Mouse (Mus musculus) mature B cell (primary cell): ENCODE results near the gene Abca8b.
"Not testable (repeated sequence)": the region's sequence is repeated elsewhere in the genome, so short reads cannot be mapped to it uniquely, and the experiment has no call there.

ENCODE experiments used
- in situ Hi-C: fragments of 300-500 bp; cut with MboI; formaldehyde crosslinking; loops from 2 replicates; pipeline ENCODE4 v1.14.3; 2019

Abca8b gene

DNA sequence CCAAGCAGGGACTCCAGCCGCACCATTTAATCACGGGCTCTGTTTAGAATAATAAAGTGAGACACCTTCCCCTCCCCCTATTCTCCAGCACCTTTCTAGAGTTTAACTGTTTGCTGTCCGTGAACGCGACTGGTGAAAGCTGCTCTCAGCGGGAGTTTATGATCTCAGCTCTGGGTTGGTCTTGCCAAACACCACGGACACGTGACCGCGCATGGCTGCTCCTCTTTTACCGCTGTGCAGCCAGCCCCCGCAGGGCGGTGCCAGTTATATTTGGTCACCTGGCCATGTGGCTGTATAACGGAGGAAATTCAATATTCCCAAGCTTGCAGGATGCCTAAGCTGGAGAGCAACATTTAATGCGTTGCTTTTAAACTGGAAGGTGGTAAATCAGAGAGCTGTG lies at the start of gene Abca8b:
Gene Abca8b (minus strand): TSS at position 222 of the 400 bp plus-strand sequence.
- in situ Hi-C loops, result no loop called here

DNA sequence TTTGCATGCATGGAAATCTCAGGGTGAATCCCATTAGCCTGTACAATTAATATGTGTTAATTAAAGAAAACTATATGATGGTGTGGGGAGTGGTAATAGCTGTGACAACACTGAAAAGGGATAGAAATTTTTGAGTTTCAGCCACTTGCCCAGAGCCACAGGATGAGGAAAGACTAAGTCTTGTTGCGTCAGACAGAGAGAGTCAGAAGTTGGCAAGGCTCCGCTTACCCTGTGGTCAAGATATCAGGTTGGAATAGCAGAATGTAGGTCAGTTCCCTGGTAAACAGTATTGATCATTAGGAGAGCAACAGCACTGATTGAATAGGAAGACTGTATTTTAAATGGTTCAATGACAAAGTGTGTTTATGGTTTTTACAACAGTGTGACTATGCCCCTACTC lies 42.1 kb upstream of the Abca8b start:
- in situ Hi-C loops, result no loop called here

DNA sequence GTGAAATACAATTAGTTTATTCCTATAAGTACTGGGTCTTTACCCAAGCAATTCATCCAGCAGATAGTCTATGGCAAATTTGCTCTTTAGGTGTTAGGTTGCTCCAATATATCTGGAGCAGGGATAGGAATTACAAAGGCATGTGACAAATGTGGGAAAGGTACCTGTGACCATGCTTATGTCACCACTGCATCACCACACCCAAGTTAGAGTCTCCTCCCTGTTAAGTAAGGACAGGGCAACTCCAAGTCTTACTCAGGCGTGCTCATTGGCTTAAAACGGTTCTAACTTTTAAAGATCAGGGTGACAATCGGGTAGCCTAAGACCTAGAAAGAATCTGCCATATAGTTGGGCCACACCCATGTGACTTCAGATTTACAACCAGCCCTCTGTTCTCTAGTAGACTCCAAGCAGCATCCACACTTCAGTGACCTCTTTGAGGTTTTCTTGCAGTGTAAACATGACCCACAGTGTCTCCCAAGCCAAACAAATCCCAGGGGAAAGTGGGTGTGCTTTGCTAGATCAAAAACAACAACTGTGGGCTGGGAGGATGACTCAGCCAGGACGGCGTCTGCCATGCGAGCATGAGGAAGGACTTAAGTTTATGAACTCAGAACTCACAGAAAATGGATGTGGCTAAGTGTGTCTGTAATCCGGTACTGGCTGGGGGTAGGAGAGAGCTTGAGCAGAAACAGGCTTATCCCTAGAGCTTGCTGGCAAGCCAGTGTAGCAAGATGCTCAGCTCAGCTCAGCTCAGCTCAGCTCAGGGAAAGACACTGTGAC lies 33.5 kb upstream of the Abca8b start:
- in situ Hi-C loops, result no loop called here

DNA sequence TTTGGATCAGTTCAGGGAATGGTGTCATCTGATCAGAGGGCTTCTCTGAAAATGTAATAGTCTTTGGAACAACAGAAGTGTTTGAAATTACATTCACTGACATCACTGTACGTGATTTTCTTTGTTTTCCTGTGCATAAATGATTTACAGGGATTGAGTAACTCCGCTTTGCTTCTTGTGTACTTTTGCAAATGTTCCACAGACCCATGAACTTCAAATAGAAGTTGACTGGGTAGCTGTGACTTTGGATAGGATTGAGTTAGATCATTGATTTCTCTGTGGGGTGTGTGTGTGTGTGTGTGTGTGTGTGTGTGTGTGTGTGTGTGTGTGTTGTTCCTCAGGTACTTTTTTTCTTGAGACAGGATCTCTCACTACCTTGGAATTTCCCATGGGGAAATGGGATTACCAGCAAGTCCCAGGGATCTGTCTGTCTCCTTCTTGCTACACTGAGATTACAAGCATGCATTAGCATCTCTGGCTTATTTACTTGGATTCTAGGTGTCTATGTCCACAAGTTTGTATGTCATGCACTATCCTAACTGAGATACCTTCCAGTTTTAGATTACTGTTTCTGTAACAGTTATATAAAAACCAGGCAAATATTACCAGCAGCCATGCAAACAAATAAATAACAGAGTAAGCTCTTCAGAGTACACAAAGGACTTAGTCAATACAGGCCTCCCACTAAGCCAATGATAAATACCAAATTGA lies 15.3 kb upstream of the Abca8b start:
- in situ Hi-C loops, result no loop called here

DNA sequence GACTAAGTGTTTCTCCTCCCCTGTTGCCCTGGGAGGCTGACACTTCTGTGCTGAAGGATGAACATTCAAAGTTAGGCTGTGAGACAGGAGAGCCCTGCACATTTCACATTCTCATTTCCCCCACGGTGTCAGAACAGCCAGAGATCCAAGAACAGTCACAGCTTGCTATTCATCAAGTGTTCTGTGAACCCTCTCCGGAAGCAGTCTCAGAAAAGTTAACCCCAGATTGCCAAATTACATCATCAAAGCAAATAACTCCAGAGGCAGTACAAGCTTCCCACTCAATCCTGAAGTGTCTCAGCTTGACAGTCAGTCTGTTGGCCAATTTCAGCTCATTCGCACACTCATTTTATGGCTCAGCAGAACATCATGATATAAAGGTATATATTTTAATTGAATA lies 632 bp downstream of the Abca8b start:
- in situ Hi-C loops, result no loop called here

DNA sequence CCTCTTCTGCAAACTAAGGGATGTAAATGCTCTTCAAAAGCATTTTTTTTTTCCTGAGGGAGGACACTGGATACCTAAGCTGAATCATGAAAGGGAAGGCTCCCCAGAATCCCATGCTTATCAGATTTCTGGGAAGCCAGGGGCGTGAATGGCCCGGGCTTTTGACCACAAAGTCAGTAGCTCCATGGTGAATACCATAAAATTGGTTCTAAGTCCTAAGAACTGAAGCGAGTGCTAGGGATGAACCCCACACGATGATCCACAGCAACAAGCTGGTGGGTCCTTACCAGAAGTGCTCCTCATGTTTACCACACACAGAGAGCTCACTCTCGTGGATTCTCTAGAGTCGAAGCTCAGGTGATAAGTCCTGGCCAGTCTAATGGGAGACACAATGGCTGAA lies 1.6 kb downstream of the Abca8b start:
- in situ Hi-C loops, result no loop called here

DNA sequence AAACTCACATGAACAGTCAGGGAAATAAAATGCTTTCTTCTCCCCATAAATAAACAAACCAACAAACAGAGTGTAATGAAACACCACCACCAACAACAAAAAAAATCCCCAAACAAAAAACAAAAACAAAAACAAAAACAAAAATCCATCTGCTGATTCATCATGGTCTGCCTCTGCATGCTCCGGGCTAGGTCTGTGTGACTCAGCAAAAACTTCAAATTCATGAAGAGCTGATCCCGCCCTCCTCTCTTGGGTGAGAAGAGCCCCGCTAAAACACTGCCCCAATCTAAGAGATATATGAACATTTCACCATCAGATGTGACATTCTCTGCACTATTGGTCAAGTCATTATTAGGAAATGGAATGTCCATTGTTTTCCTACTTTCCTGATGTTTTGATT lies 4.4 kb downstream of the Abca8b start:
- in situ Hi-C loops, result no loop called here

DNA sequence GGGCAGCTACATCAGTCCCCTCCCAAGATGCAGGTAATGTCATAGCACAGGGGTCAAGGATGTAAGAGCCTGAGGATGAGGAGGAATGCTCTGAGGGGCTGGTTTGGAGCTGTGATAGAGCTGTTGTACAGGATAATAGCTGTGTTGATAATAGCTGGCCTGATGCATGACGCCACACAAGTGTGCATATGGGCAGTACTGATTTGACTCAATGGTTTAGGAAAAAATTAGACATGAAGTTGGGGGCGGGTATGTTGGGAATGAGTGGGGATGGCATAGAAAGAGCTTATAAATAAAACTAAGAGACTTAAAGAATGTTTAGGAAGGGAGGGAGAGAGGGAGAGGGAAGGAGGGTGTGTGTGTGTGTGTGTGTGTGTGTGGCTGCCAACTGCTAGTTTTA lies 5.4 kb downstream of the Abca8b start:
- in situ Hi-C loops, result no loop called here

DNA sequence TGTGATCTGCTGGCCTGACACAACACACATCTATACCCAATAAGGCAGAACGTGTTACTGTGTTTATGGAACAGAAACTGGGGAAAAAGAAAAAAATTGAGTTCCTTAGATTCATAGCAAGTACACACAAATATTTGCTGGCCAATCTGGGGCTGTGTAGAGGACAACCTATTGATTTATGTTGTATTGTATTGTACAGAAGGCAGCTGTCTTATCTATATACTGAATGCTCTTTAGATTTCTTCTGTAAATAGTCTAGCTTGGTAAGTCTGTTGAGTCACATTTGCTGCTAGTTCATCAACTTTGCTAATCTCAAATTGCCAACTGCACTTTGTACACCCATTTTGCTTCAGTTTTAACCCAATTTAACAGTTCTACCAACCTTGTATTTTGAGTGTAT lies 7.5 kb downstream of the Abca8b start:
- in situ Hi-C loops, result no loop called here

DNA sequence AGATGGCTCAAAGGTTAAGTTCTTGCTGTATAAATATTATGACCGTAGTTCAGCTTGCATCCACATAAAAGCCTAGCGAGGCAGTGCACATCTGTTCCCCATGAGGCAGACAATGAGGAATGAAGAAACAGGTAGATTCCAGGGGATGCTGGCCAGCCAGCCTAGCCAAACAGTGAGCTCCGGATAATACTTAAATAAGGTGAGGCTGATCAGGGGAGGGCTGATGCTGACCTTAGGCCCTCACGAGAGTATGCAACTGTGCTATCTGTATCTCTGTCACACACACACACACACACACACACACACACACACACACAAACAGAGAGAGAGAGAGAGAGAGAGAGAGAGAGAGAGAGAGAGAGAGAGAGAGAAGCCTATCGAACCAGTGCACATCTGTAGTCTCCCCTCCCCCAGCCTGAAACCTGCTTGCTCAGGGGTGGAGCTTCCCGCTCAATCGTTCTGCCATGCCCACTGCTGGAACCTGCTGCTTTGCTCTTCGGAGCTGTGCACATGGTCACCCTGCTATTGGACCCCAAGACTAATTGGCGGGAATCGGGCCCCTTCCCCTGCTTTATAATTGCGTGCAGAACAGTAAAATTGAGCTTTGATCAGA lies 8.1 kb downstream of the Abca8b start:
- in situ Hi-C loops, result not testable (repeated sequence)

DNA sequence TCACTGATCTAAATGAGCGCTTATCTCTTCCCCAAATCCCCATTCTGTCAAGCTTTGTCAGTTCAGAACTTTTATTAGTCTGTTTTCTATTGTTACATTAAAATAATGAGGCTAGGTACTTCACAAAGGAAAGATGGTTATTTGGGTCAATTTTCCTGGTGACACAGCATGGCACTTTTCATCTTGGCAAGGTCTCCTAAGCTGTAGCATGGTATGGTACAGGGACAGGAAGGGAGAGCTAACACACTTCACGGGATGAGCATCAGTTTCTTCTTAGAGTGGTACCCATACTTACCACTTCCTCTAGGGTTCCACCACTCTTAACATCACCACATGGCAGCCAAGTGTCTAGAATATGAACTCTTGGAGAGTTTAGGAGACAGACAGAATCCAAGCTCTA lies 13.8 kb downstream of the Abca8b start:
- in situ Hi-C loops, result no loop called here

DNA sequence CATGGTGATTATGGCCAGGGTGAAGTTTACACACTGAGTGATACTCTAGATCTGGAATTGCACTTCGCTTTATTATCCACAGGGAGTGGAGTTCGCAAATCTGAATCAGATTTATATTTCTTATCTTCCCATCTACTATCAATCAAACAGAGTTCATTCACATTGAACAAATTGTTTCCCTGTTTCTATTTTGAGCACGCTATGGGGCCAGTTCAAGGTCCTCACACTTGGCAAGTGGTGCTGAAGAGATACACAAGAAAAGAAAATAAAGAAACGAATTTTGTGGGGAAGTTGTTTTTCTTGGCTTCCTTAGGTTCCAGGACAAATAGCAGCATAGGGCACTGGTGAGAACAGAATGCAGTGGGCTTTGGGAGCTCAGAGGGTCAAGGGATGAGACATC lies 25.1 kb downstream of the Abca8b start:
- in situ Hi-C loops, result no loop called here

DNA sequence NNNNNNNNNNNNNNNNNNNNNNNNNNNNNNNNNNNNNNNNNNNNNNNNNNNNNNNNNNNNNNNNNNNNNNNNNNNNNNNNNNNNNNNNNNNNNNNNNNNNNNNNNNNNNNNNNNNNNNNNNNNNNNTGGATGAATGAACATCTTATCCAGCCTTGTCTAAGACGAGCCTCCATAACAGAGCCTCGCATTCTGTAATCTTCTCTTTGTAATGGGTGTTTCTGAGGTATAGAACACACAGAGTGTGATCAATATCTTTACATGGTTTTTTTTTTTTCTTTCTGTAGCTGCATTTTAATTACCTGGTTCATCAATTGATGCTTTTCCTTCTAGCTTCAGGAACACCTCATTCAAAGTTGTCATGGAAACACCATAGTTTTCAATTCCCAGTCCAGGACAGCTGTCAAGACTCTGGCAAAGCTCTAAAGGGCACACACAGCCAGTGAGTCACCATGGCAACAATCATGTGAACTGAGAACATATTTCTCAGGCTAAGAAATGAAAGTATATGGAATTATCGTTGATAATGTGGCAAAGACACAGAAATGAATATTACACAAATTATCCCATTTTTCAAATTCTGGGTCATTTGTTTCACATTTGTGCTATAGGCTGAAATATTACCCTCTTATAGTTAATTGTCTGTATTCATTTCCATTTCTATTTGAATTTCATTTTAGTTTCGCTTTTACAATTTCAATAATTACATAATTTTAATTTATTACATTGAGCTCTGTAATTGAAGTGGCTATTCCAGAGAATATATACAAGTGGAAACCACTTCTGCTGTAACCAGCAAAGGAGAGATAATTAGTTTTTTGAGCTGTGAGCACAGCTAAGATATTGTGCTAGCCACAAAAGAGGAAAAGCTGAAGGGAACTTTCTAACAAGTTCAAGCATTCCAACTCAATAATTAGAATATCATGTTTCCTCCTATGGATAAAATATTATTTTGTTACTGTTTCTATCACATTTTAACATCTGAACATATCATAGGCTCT lies 33.9 kb downstream of the Abca8b start:
- in situ Hi-C loops, result no loop called here

DNA sequence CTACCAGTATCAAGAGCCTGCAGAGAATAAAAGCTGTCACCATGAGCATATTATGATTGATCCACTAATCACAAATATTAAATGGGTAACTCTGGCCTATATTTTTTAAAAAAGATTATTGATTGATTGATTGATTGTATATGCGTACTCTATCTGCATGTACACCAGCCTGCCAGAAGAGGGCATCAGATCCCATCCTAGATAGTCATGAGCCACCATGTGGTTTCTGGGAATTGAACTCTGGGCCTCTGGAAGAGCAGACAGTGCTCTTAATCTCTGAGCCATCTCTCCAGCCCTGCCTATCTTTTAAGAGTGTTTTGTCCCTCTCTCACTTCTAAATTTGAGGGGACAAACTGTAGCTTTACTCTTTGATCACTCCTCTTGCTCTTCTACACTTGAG lies 40.5 kb downstream of the Abca8b start:
- in situ Hi-C loops, result no loop called here

DNA sequence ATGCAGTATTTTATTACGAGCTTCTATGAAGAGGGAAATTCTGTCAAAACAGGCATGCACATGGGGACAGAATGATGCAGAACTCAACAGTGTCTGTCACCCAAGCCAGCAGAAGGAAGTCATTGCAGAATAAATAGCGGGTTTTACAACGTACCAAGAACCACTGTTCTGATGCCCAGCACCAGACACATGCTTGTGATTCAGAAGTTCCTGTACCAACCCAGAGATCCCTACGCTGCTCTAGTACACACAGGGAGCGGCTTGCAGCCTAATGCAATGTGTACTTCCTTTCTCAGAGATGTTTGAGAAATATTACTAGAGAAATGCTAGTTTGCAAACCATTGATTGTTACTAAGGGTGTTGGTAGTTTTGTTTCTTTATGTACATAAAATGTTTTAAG lies 58.7 kb downstream of the Abca8b start:
- in situ Hi-C loops, result no loop called here

DNA sequence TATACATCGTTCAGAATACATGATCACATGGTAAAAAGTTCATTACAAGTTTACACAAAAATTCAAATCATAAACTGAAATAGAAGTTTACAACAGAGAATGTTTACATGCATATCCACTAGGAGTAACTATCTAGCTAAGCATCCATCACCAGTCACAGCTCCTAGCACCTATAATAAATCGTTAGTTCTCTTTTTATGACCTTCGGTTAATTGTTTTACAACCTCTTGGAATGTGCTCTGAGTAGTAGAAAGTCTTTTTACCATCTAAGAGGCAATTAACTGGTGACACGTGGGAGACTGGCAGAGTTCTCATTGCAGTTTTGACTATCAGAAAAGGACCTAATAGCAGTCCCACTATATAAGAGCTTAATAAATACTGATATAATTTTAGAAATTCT lies 62.4 kb downstream of the Abca8b start:
- in situ Hi-C loops, result not testable (repeated sequence)

DNA sequence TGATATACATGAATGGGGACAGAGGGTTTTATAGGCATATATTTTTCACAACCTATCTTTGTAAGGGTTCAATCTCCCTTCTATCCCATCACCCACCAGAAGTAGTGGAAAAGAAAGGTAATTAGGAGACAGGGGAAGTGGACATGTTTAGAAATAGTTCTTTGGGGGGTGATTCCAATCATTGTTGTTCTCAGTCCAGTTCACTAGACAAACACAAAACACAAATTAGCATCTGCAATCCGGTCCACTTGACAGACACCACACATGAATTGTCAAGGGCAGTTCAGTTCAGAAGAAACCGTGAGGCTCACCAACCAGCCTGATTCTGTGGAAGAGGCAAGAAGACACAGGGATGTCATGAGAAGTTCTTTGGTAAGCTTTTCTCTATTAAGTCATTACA lies 67.2 kb downstream of the Abca8b start:
- in situ Hi-C loops, result no loop called here

DNA sequence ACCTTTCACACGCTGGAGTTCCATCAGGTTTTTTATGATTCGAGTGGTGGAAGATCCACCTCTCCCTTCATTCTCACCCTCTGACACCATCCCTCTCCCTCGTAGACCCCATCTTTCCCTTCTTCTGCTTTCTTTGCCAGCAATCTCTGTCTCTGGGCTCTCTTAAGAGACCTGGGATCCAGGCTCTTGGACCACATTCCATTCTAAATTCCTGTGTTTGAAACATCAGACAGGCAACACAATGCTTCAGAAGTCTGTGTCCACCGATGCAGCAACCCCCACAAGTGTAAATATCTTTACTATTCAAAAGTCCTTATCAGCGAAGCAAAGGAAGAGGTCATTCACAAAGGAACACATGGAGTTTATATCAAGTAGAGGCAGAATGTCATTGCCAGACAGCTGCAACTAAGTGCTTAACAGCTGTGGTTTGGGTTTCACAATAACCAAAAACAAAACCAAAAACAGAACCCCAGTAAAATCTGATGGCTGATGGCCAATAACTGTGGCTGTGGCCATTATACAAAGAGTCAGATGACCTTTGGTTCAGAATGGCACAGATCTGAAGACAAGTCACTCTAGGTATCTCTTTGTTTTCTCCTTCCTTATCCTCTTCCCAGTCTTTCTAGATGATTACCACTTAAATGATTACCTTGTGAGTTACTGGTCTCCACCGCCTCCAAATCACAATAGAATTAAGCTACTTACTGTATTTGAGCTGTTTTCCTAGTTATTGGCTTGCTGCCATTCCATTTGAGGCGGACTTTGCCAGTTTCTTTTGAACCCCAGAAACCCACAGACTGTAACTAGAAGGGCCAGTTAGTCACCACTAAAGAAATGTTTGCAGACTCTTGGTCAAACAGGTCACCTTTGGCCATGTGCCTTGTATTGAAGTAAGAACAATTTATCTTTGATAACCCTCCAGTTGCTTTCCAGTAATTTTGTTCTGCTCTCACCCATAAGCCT lies 68.6 kb downstream of the Abca8b start:
- in situ Hi-C loops, result no loop called here

DNA sequence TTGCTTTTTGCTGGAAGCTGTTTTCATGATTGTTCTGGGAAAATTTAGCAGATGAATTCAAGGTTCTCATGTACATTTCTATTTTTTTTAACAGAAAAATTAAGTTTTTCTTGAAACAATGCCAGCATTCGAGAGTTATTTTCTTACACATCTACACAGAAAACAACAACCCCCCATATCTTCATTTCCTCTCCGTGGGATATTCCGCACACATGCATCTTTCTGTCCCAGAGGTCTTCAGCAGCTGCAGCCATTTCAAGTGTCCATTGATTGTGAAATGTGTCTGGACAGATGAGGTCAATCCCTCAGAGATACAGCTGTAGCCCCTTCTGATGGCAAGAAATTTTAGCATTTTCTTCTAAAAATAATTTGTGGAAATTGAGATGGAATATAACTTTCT lies 73.4 kb downstream of the Abca8b start:
- in situ Hi-C loops, result no loop called here

DNA sequence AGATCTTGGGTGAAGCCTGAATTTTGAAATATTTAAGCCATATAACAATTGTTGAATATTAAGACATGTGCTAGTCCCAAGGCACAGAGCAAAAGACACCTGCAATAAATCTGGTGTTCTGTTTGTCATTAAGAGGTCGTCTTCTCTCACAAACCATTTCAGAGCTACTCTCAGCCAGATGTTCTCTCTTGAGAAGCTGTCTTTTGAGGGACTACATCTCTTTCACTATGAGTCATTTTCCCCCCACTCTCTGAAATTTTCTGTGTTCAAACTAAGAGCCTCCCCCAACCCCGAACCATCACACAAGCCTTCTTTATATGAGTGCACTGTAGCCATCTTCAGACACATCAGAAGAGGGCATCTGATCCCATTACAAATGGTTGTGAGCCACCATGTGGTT lies 76.2 kb downstream of the Abca8b start:
- in situ Hi-C loops, result no loop called here

DNA sequence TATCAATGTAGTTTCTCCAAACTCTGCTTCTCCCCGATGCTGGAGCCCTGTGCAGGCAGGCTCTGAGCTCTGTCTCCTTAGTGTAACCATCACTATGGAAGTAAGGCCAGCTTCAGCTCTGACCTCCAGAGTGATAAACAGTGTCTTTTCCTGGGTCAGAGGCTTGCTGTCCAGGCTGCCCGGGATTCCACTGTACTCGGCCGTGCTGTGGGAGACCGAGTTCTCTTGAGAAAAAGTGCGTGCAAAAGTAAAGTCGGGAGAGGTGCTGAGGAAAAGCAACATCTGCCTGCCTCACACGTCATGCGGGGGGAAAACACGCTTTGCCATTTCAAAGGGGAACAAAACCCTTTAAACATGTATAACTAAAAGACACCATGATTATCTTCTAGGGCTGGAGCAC lies 79.0 kb downstream of the Abca8b start:
- in situ Hi-C loops, result no loop called here
